Mouse (Mus musculus): Measurements from ENCODE around the gene Pdk2.

DNA sequence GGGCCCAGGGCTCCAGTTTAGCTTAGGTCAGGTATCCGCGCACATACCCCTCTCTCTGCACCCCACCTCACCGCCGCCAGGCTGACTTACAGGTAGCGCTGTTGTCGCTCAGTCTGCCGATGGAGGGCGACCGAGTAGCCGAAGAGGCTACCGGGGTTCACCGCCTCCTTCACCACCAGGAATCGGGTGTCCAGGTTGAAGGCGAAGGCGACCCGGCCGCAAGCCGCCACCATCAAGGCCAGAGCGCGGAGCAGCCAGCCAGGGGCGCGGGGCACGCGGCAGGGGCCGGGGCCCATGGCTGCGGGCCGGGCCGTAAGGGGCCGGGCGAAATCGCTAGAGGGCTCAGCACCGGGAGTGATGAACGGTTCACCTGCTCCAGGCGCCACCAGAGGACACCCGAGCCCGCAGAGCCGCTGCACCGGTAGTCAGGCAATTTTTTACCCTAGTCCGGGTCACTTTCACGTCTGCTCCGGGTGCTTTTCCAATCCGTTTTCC lies 34.9 kb upstream of the Pdk2 start:
- TF ChIP-seq ZNF384 (IDR thresholded peaks at IDR 0.05; ENCODE audit: low read depth, low read length) (no peak), HCFC1 (IDR thresholded peaks at IDR 0.05; ENCODE audit: borderline replicate concordance, insufficient read depth, low read length) (no peak), MAFK (IDR thresholded peaks at IDR 0.05; ENCODE audit: insufficient read depth, low read depth, low read length) (no peak)
